Mouse (Mus musculus): ENCODE measurements around the gene Gm3045. TPM values are rescaled to one million over a fixed set of nuclear protein-coding genes. Genes with fewer than 3 reads are reported as not detected.

Gm3045 gene
- 0.04 and 0.10 TPM in 2 replicates for polyA plus RNA-seq (2012; rRNA removed)
- not detected in 2 replicates for polyA plus RNA-seq (2014; fragmentation: Nextera tagmentation; extraction: Ambion mirVana)

GRCm38 (mm10) chr13:56426365-56426764 is at the start of gene Gm3045:
Gene Gm3045 (plus strand): TSS chr13:56426594.
- 62% methylated on average over 4 of the region's 4 CpGs for WGBS

GRCm38 (mm10) chr13:56380855-56381685 is 45.3 kb upstream of the Gm3045 start:
- Histone ChIP-seq H3K9me3 (ENCODE audit: control insufficient read depth, low read length) (no peaks in the 10 kb centered on the region), H3K4me3 (replicated peaks; ENCODE audit: low read length) (no peak overlapping the region), H3K4me1 (ENCODE audit: control insufficient read depth, insufficient read depth, low read length) (peaks cover 29% of the 10 kb centered on the region), H3K9ac (ENCODE audit: low read depth, low read length, severe bottlenecking) (no peak overlapping the region), H3K36me3 (ENCODE audit: control insufficient read depth, insufficient read depth, low read length) (no peaks in the 10 kb centered on the region), H3K27ac (replicated peaks; ENCODE audit: low read depth, low read length) (peak overlapping the region; percentile 63), H3K27me3 (ENCODE audit: control insufficient read depth, insufficient read depth, low read length) (no peaks in the 10 kb centered on the region), H3K4me2 (replicated peaks; ENCODE audit: low read depth, low read length, severe bottlenecking) (peak overlapping the region; percentile 19; the same call in 1 of the 2 replicates)
- 15% methylated on average over 14 of the region's 14 CpGs for WGBS
- TF ChIP-seq POLR2A (IDR thresholded peaks at IDR 0.05; ENCODE audit: borderline replicate concordance, extremely low read depth, insufficient read depth, insufficient read length): no peak
- ATAC-seq (ENCODE audit: low FRiP score, low read depth) (peak; percentile 67), DNase-seq (ENCODE audit: low spot score) (peak; percentile 84)

More at GRCm38 (mm10) chr13:56426365-56426764, at the start of gene Gm3045:
- no peaks in the 10 kb centered on the region for H3K36me3 ChIP-seq (ENCODE audit: control insufficient read depth, insufficient read depth, low read length)
- no peak for DNase-seq (ENCODE audit: low spot score)
- no peak within 1 kb of the TSS for H3K9ac ChIP-seq (ENCODE audit: low read depth, low read length, severe bottlenecking)
- ATAC-seq (ENCODE audit: low FRiP score, low read depth): no peak
- no peak within 1 kb of the TSS for H3K4me3 ChIP-seq (replicated peaks; ENCODE audit: low read length)
- H3K27ac ChIP-seq (replicated peaks; ENCODE audit: low read depth, low read length): no peak within 1 kb of the TSS
- no peak within 1 kb of the TSS for H3K4me2 ChIP-seq (replicated peaks; ENCODE audit: low read depth, low read length, severe bottlenecking)
- H3K27me3 ChIP-seq (ENCODE audit: control insufficient read depth, insufficient read depth, low read length): no peaks in the 10 kb centered on the region
- no peak for TF ChIP-seq POLR2A (IDR thresholded peaks at IDR 0.05; ENCODE audit: borderline replicate concordance, extremely low read depth, insufficient read depth, insufficient read length)
- no peaks in the 10 kb centered on the region for H3K9me3 ChIP-seq (ENCODE audit: control insufficient read depth, low read length)
- H3K4me1 ChIP-seq (ENCODE audit: control insufficient read depth, insufficient read depth, low read length): peaks cover 13% of the 10 kb centered on the region

GRCm38 (mm10) chr13:56383406-56383805 is 43.0 kb upstream of the Gm3045 start:
- Histone ChIP-seq H3K4me2 (replicated peaks; ENCODE audit: low read depth, low read length, severe bottlenecking) (no peak overlapping the region), H3K36me3 (ENCODE audit: control insufficient read depth, insufficient read depth, low read length) (no peaks in the 10 kb centered on the region), H3K27me3 (ENCODE audit: control insufficient read depth, insufficient read depth, low read length) (no peaks in the 10 kb centered on the region), H3K9ac (ENCODE audit: low read depth, low read length, severe bottlenecking) (no peak overlapping the region), H3K4me1 (ENCODE audit: control insufficient read depth, insufficient read depth, low read length) (peaks cover 29% of the 10 kb centered on the region), H3K4me3 (replicated peaks; ENCODE audit: low read length) (no peak overlapping the region), H3K9me3 (ENCODE audit: control insufficient read depth, low read length) (no peaks in the 10 kb centered on the region), H3K27ac (replicated peaks; ENCODE audit: low read depth, low read length) (no peak overlapping the region)
- DNase-seq (ENCODE audit: low spot score) (no peak), ATAC-seq (ENCODE audit: low FRiP score, low read depth) (no peak)
- 67% methylated on average over 3 of the region's 3 CpGs for WGBS
- TF ChIP-seq POLR2A (IDR thresholded peaks at IDR 0.05; ENCODE audit: borderline replicate concordance, extremely low read depth, insufficient read depth, insufficient read length): no peak

DNA sequence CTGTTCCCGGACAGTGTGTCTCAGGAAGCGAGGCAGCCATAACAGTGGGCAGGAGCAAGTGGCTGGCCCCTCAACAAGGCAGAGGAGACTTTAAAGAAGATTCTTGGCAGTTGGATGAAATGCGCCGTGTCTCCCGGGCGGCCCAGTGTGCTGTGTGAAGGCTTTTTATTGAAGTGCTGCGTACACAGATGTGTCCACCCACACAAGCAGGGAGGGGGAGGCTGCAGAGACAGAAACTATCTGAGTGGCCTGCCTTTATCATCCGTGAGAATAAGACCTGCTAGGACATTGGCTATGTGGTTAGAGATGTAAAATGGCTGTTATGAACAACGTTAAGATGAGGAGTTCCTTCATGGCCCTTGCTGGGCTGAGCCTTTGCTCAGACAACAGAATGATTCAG is 40.0 kb upstream of the Gm3045 start:
- H3K4me3 ChIP-seq (replicated peaks; ENCODE audit: low read length): no peak overlapping the region
- no peaks in the 10 kb centered on the region for H3K27me3 ChIP-seq (ENCODE audit: control insufficient read depth, insufficient read depth, low read length)
- WGBS: 48% methylated on average over 9 of the region's 9 CpGs
- H3K36me3 ChIP-seq (ENCODE audit: control insufficient read depth, insufficient read depth, low read length): no peaks in the 10 kb centered on the region
- no peak for DNase-seq (ENCODE audit: low spot score)
- no peak for ATAC-seq (ENCODE audit: low FRiP score, low read depth)
- no peak overlapping the region for H3K4me2 ChIP-seq (replicated peaks; ENCODE audit: low read depth, low read length, severe bottlenecking)
- H3K9me3 ChIP-seq (ENCODE audit: control insufficient read depth, low read length): no peaks in the 10 kb centered on the region
- no peak overlapping the region for H3K27ac ChIP-seq (replicated peaks; ENCODE audit: low read depth, low read length)
- no peak overlapping the region for H3K9ac ChIP-seq (ENCODE audit: low read depth, low read length, severe bottlenecking)
- TF ChIP-seq POLR2A (IDR thresholded peaks at IDR 0.05; ENCODE audit: borderline replicate concordance, extremely low read depth, insufficient read depth, insufficient read length): no peak
- H3K4me1 ChIP-seq (ENCODE audit: control insufficient read depth, insufficient read depth, low read length): peaks cover 11% of the 10 kb centered on the region

- Histone ChIP-seq H3K36me3 (ENCODE audit: control insufficient read depth, insufficient read depth, low read length) (no peaks in the 10 kb centered on the region), H3K4me2 (replicated peaks; ENCODE audit: low read depth, low read length, severe bottlenecking) (no peak overlapping the region), H3K27me3 (ENCODE audit: control insufficient read depth, insufficient read depth, low read length) (no peaks in the 10 kb centered on the region), H3K9ac (ENCODE audit: low read depth, low read length, severe bottlenecking) (no peak overlapping the region), H3K4me1 (ENCODE audit: control insufficient read depth, insufficient read depth, low read length) (peaks cover 2% of the 10 kb centered on the region; the same call in 1 of the 2 replicates), H3K4me3 (replicated peaks; ENCODE audit: low read length) (no peak overlapping the region), H3K9me3 (ENCODE audit: control insufficient read depth, low read length) (no peaks in the 10 kb centered on the region), H3K27ac (replicated peaks; ENCODE audit: low read depth, low read length) (no peak overlapping the region)
- WGBS: 72% methylated on average over 5 of the region's 5 CpGs
- TF ChIP-seq POLR2A (IDR thresholded peaks at IDR 0.05; ENCODE audit: borderline replicate concordance, extremely low read depth, insufficient read depth, insufficient read length): no peak
- no peak for DNase-seq (ENCODE audit: low spot score)
- no peak for ATAC-seq (ENCODE audit: low FRiP score, low read depth)
These were observed 39.0 kb upstream of the Gm3045 start for GRCm38 (mm10) chr13:56387374-56387773.
